Mouse (Mus musculus) lung, adult 2 months (tissue): Measurements from ENCODE around the gene Aoc1.

ENCODE experiments used
- CTCF ChIP-seq: fragments of 200-500 bp; IDR thresholded peaks from 2 replicates; pipeline ENCODE4 v1.5.1; 2011; ENCODE audit warnings: mild to moderate bottlenecking, low read length, control low read depth; ENCODE audit not compliant: insufficient read depth
- POLR2A ChIP-seq: fragments of 200-500 bp; IDR thresholded peaks from 2 replicates; pipeline ENCODE4 v1.6.1; 2011; ENCODE audit warnings: low read depth, mild to moderate bottlenecking, control low read depth, low read length, borderline replicate concordance; ENCODE audit errors: extremely low read depth

GRCm38 (mm10) chr6:48903437-48903836, 30.7 kb downstream of the Aoc1 start:
- no peak for TF ChIP-seq CTCF
- TF ChIP-seq POLR2A: no peak
